Mouse (Mus musculus) small intestine, adult 2 months (tissue): ENCODE data around the gene Cyfip2. TPM values are rescaled to one million over a fixed set of nuclear protein-coding genes. Genes with fewer than 3 reads are reported as not detected.

ENCODE experiments used
- H3K27ac ChIP-seq: fragments of 200-500 bp; 2 replicates; pipeline ENCODE4 v1.5.1; 2012; ENCODE audit warnings: low read depth, low read length, control low read depth, inconsistent platforms; ENCODE audit not compliant: insufficient read depth
- H3K27me3 ChIP-seq: fragments of 200-500 bp; 2 replicates; pipeline ENCODE4 v1.6.1; 2012; ENCODE audit warnings: mild to moderate bottlenecking, moderate library complexity, low read length, inconsistent platforms; ENCODE audit not compliant: control insufficient read depth, insufficient read depth
- H3K36me3 ChIP-seq: fragments of 200-500 bp; 2 replicates; pipeline ENCODE4 v1.6.1; 2012; ENCODE audit warnings: mild to moderate bottlenecking, low read length, control low read depth, inconsistent platforms; ENCODE audit not compliant: control insufficient read depth, insufficient read depth
- H3K4me1 ChIP-seq: fragments of 200-500 bp; 2 replicates; pipeline ENCODE4 v1.6.1; 2012; ENCODE audit warnings: low read length, inconsistent platforms, mixed read lengths; ENCODE audit not compliant: control insufficient read depth, insufficient read depth, insufficient read length
- H3K4me3 ChIP-seq: fragments of 200-500 bp; 2 replicates; pipeline ENCODE4 v1.5.1; 2012; ENCODE audit warnings: low read depth, mild to moderate bottlenecking, control low read depth, inconsistent platforms, low read length, moderate library complexity
- CTCF ChIP-seq: fragments of 200-500 bp; IDR thresholded peaks from 2 replicates; pipeline ENCODE4 v1.5.1; 2012; ENCODE audit warnings: low read depth, mild to moderate bottlenecking, control low read depth, inconsistent platforms, low read length, moderate library complexity, mixed read lengths; ENCODE audit not compliant: insufficient replicate concordance, insufficient read length; ENCODE audit errors: extremely low read depth
- POLR2A ChIP-seq: fragments of 200-500 bp; IDR thresholded peaks from 2 replicates; pipeline ENCODE4 v1.6.1; 2012; ENCODE audit warnings: low read depth, mild to moderate bottlenecking, control low read depth, inconsistent platforms, low read length, moderate library complexity
- WGBS: fragments of 180-500 bp; shearing (Covaris S2); methylation state at CpG from one replicate; pipeline ENCODE4 v1.1.7; 2018; 5-methylcytosine and 5-hydroxymethylcytosine counted together
- polyA plus RNA-seq: library from polyadenylated mRNA; depleted of rRNA; stranded (reverse); fragments of >200 nt; gene quantifications from 2 replicates; pipeline ENCODE4 v1.2.3, GENCODE M21; 2012; rRNA removed

Cyfip2 gene
- 3.3 and 3.8 TPM in 2 replicates for polyA plus RNA-seq

GRCm38 (mm10) chr11:46312523-46313035 lies at the start of gene Cyfip2:
TSS of gene Cyfip2 (minus strand) at chr11:46312859.
- peak within 1 kb of the TSS; percentile 80 for H3K4me3 ChIP-seq
- peaks cover 15% of the 10 kb centered on the region for H3K27me3 ChIP-seq
- 0 out of 2 replicates have a peak, but pooled peaks have one; percentile 10 for TF ChIP-seq CTCF
- no peak for TF ChIP-seq POLR2A
- 6% methylated on average over 14 of the region's 14 CpGs for WGBS
- H3K4me1 ChIP-seq = peaks cover 6% of the 10 kb centered on the region; the same call in 1 of the 2 replicates
- H3K36me3 ChIP-seq = no peaks in the 10 kb centered on the region
- peak within 1 kb of the TSS; percentile 47 for H3K27ac ChIP-seq

GRCm38 (mm10) chr11:46360991-46361665 lies 48.5 kb upstream of the Cyfip2 start:
- no peaks in the 10 kb centered on the region for H3K4me1 ChIP-seq
- H3K27me3 ChIP-seq = no peaks in the 10 kb centered on the region
- no peaks in the 10 kb centered on the region for H3K36me3 ChIP-seq
- WGBS = 59% methylated on average over 2 of the region's 2 CpGs
- TF ChIP-seq CTCF (no peak), POLR2A (no peak)
- H3K4me3 ChIP-seq = no peak overlapping the region
- no peak overlapping the region for H3K27ac ChIP-seq

GRCm38 (mm10) chr11:46358369-46358768 lies 45.7 kb upstream of the Cyfip2 start:
- Histone ChIP-seq H3K4me1 (no peaks in the 10 kb centered on the region), H3K36me3 (no peaks in the 10 kb centered on the region), H3K4me3 (no peak overlapping the region), H3K27me3 (no peaks in the 10 kb centered on the region), H3K27ac (no peak overlapping the region)
- WGBS = 35% methylated on average over 1 of the region's 1 CpGs
- TF ChIP-seq CTCF (no peak), POLR2A (no peak)

- no peaks in the 10 kb centered on the region for H3K36me3 ChIP-seq
- no peaks in the 10 kb centered on the region for H3K27me3 ChIP-seq
- H3K4me1 ChIP-seq = no peaks in the 10 kb centered on the region
- H3K27ac ChIP-seq = no peak overlapping the region
- H3K4me3 ChIP-seq = no peak overlapping the region
- WGBS = 50% methylated on average over 2 of the region's 2 CpGs
- TF ChIP-seq CTCF = no peak
Measured at GRCm38 (mm10) chr11:46349681-46350410, 37.2 kb upstream of the Cyfip2 start.

GRCm38 (mm10) chr11:46348416-46348815 lies 35.8 kb upstream of the Cyfip2 start:
- 63% methylated on average over 3 of the region's 3 CpGs for WGBS
- Histone ChIP-seq H3K36me3 (no peaks in the 10 kb centered on the region), H3K4me1 (no peaks in the 10 kb centered on the region), H3K27ac (no peak overlapping the region), H3K27me3 (no peaks in the 10 kb centered on the region), H3K4me3 (no peak overlapping the region)
- TF ChIP-seq POLR2A (no peak), CTCF (no peak)

- no peaks in the 10 kb centered on the region for H3K36me3 ChIP-seq
- no peak overlapping the region for H3K27ac ChIP-seq
- no peaks in the 10 kb centered on the region for H3K27me3 ChIP-seq
- H3K4me1 ChIP-seq = no peaks in the 10 kb centered on the region
- 65% methylated on average over 5 of the region's 5 CpGs for WGBS
- no peak overlapping the region for H3K4me3 ChIP-seq
- TF ChIP-seq CTCF = no peak
- TF ChIP-seq POLR2A = no peak
Measured at GRCm38 (mm10) chr11:46347756-46348155, 35.1 kb upstream of the Cyfip2 start.

GRCm38 (mm10) chr11:46343886-46344546 lies 31.4 kb upstream of the Cyfip2 start:
- Histone ChIP-seq H3K36me3 (no peaks in the 10 kb centered on the region), H3K27me3 (no peaks in the 10 kb centered on the region), H3K4me1 (no peaks in the 10 kb centered on the region), H3K4me3 (no peak overlapping the region), H3K27ac (no peak overlapping the region)
- TF ChIP-seq POLR2A (no peak), CTCF (no peak)
- 38% methylated on average over 5 of the region's 5 CpGs for WGBS
